In genomic region chr2:176670222-176670621, GRCm38 (mm10) we compare ENCODE assay signal across 7 mouse cellular contexts. TPM values are rescaled to one million over a fixed set of nuclear protein-coding genes. Genes with fewer than 3 reads are reported as not detected.
DNase-seq lines count a peak whose midpoint lies in the region; ATAC-seq and TF ChIP-seq lines count a peak whose summit lies in the region.
"Not testable (repeated sequence)": the region's sequence is repeated elsewhere in the genome, so short reads cannot be mapped to it uniquely, and the experiment has no call there.

Gene Zfp973, plus strand, starts transcription at chr2:176670522.

- WGBS in forebrain, embryonic 10.5 days: no CpG with 5 or more reads among the region's 6 CpGs
- WGBS in heart, embryonic 13.5 days: no CpG with 5 or more reads among the region's 6 CpGs
- WGBS in lung, embryonic 16.5 days: no CpG with 5 or more reads among the region's 6 CpGs

- H3K4me1 ChIP-seq in forebrain, embryonic 10.5 days; heart, embryonic 13.5 days; lung, embryonic 16.5 days (replicated peaks; ENCODE audit: control insufficient read depth, insufficient read depth, low read length): not testable (repeated sequence)

- not testable (repeated sequence) for H3K4me3 ChIP-seq in forebrain, embryonic 10.5 days; heart, embryonic 13.5 days; left cerebral cortex, adult 2 months; lung, embryonic 16.5 days (ENCODE audit: low read length)

- H3K9ac ChIP-seq in heart, embryonic 13.5 days; lung, embryonic 16.5 days (ENCODE audit: low read length): not testable (repeated sequence)

- DNase-seq in adrenal gland, postnatal 25 days; forebrain, embryonic 10.5 days (ENCODE audit: extremely low spot score, low spot score); gastrocnemius, adult 8-10 months (ENCODE audit: low spot score in 2 of 2); layer of hippocampus, adult 18-20 months (ENCODE audit: low spot score in 2 of 2); left cerebral cortex, adult 2 months (ENCODE audit: extremely low spot score in 1 of 2, low spot score in 2 of 2): not testable (repeated sequence)

- TF ChIP-seq CTCF in left cerebral cortex, adult 2 months (IDR thresholded peaks at IDR 0.05): not testable (repeated sequence)

- intact Hi-C loops in left cerebral cortex, adult 2 months (cut with DNase I): not testable (repeated sequence)

- H3K36me3 ChIP-seq in forebrain, embryonic 10.5 days (replicated peaks); heart, embryonic 13.5 days; lung, embryonic 16.5 days (ENCODE audit: control insufficient read depth, insufficient read depth, low read length): not testable (repeated sequence)

- not testable (repeated sequence) for H3K27ac ChIP-seq in forebrain, embryonic 10.5 days; heart, embryonic 13.5 days (replicated peaks); left cerebral cortex, adult 2 months; lung, embryonic 16.5 days (ENCODE audit: low read length)

- H3K9me3 ChIP-seq in forebrain, embryonic 10.5 days; heart, embryonic 13.5 days; lung, embryonic 16.5 days (ENCODE audit: control insufficient read depth, low read length): not testable (repeated sequence)

- H3K4me2 ChIP-seq in heart, embryonic 13.5 days; lung, embryonic 16.5 days (ENCODE audit: low read depth, low read length): not testable (repeated sequence)

- ATAC-seq in heart, embryonic 13.5 days (ENCODE audit: extremely low read depth, insufficient number of reproducible peaks, low FRiP score, low TSS enrichment); lung, embryonic 16.5 days (ENCODE audit: low read depth): not testable (repeated sequence)

- not testable (repeated sequence) for H3K27me3 ChIP-seq in forebrain, embryonic 10.5 days (ENCODE audit: poor library complexity, severe bottlenecking); heart, embryonic 13.5 days (replicated peaks); lung, embryonic 16.5 days (ENCODE audit: control insufficient read depth, insufficient read depth, low read depth, low read length)

RNA-seq across cellular contexts. Expression of gene Zfp973, which starts in this region (rescaled TPM):
- 10.6 and 17.3 TPM in 2 replicates for total RNA-seq in adrenal gland, postnatal 25 days (2021)
- polyA plus RNA-seq in forebrain, embryonic 10.5 days (2016; fragmentation: Nextera tagmentation; extraction: Ambion mirVana): 12.5 and 16.6 TPM in 2 replicates
- 10 to 100 TPM; 12.2 to 16.2 (median 13.3) TPM for total RNA-seq in gastrocnemius, adult 8-10 months (2022)
- polyA plus RNA-seq in heart, embryonic 13.5 days (2015; fragmentation: Nextera tagmentation; extraction: Ambion mirVana): 10.2 and 17.3 TPM in 2 replicates
- 10 to 100 TPM; 13.0 to 15.0 TPM for total RNA-seq in layer of hippocampus, adult 18-20 months (2021)
- total RNA-seq in left cerebral cortex, adult 2 months (2021): 10 to 100 TPM; 12.8 to 13.5 TPM
- 9.1 and 10.1 TPM in 2 replicates for polyA plus RNA-seq in lung, embryonic 16.5 days (2015; fragmentation: Nextera tagmentation; extraction: Ambion mirVana)
